Mouse (Mus musculus): ENCODE data around the gene Wbp1l.

Wbp1l gene

GRCm38 (mm10) chr19:46631637-46632036, 32.8 kb downstream of the Wbp1l start:
- DNase-seq, result no peak

- DNase-seq, result no peak
These were observed 36.9 kb downstream of the Wbp1l start for GRCm38 (mm10) chr19:46635766-46636165.

- DNase-seq, result no peak
These were observed 38.7 kb downstream of the Wbp1l start for GRCm38 (mm10) chr19:46637598-46637997.

GRCm38 (mm10) chr19:46639053-46639452, 40.2 kb downstream of the Wbp1l start:
- no peak for DNase-seq

- no peak for DNase-seq
These were observed 40.6 kb downstream of the Wbp1l start for GRCm38 (mm10) chr19:46639496-46639895.

- no peak for DNase-seq
These were observed 41.9 kb downstream of the Wbp1l start for GRCm38 (mm10) chr19:46640780-46641179.

- DNase-seq, result no peak
These were observed 42.7 kb downstream of the Wbp1l start for GRCm38 (mm10) chr19:46641420-46642085.

- DNase-seq, result no peak
These were observed 43.4 kb downstream of the Wbp1l start for GRCm38 (mm10) chr19:46642136-46642753.

- DNase-seq, result no peak
These were observed 44.4 kb downstream of the Wbp1l start for GRCm38 (mm10) chr19:46643236-46643635.

GRCm38 (mm10) chr19:46644343-46644792, 45.5 kb downstream of the Wbp1l start:
- no peak for DNase-seq

- no peak for DNase-seq
These were observed 46.1 kb downstream of the Wbp1l start for GRCm38 (mm10) chr19:46644793-46645602.

- DNase-seq, result no peak
These were observed 47.2 kb downstream of the Wbp1l start for GRCm38 (mm10) chr19:46646041-46646481.

- DNase-seq, result no peak
These were observed 48.4 kb downstream of the Wbp1l start for GRCm38 (mm10) chr19:46647254-46647653.

GRCm38 (mm10) chr19:46647850-46648249, 49.0 kb downstream of the Wbp1l start:
- DNase-seq, result no peak

GRCm38 (mm10) chr19:46648565-46648964, 49.7 kb downstream of the Wbp1l start:
- no peak for DNase-seq

GRCm38 (mm10) chr19:46653188-46653587, 54.3 kb downstream of the Wbp1l start:
- no peak for DNase-seq

- DNase-seq, result peak; percentile 44 to 62
These were observed 54.8 kb downstream of the Wbp1l start for GRCm38 (mm10) chr19:46653616-46654235.

GRCm38 (mm10) chr19:46655626-46656025, 56.7 kb downstream of the Wbp1l start:
- no peak for DNase-seq

- no peak for DNase-seq
These were observed 57.4 kb downstream of the Wbp1l start for GRCm38 (mm10) chr19:46656151-46656840.

GRCm38 (mm10) chr19:46657339-46658020, 58.6 kb downstream of the Wbp1l start:
- DNase-seq, result no peak

GRCm38 (mm10) chr19:46658348-46658747, 59.5 kb downstream of the Wbp1l start:
- DNase-seq, result no peak

- no peak for DNase-seq
These were observed 60.0 kb downstream of the Wbp1l start for GRCm38 (mm10) chr19:46658851-46659250.
